Comparison of ENCODE assay signal across 8 mouse cellular contexts in genomic region chr7:144798471-144798870, GRCm38 (mm10). TPM values are rescaled to one million over a fixed set of nuclear protein-coding genes. Genes with fewer than 3 reads are reported as not detected.
DNase-seq lines count a peak whose midpoint lies in the region; ATAC-seq and TF ChIP-seq lines count a peak whose summit lies in the region.

No protein-coding gene starts in this region.

- no peaks in the 10 kb centered on the region for H3K36me3 ChIP-seq in intestine, postnatal 0 days (ENCODE audit: control insufficient read depth, insufficient read depth)
- no peaks in the 10 kb centered on the region for H3K36me3 ChIP-seq in intestine, embryonic 15.5 days
- no peaks in the 10 kb centered on the region for H3K36me3 ChIP-seq in forebrain, embryonic 13.5 days (ENCODE audit: poor library complexity, severe bottlenecking)
- no peaks in the 10 kb centered on the region for H3K36me3 ChIP-seq in neural tube, embryonic 12.5 days

- H3K4me3 ChIP-seq in intestine, postnatal 0 days (ENCODE audit: low read depth, low read length), result no peak overlapping the region
- H3K4me3 ChIP-seq in intestine, embryonic 15.5 days (replicated peaks), result no peak overlapping the region
- no peak overlapping the region for H3K4me3 ChIP-seq in forebrain, embryonic 13.5 days
- no peak overlapping the region for H3K4me3 ChIP-seq in neural tube, embryonic 12.5 days

- no peak for ATAC-seq in intestine, postnatal 0 days
- ATAC-seq in intestine, embryonic 15.5 days, result no peak
- 0 out of 2 replicates have a peak, but pooled peaks have one; percentile 41 for ATAC-seq in forebrain, embryonic 13.5 days
- peak; percentile 62; the same call in 1 of the 2 replicates for ATAC-seq in neural tube, embryonic 12.5 days (ENCODE audit: low FRiP score, low read depth)

- no peak overlapping the region for H3K4me2 ChIP-seq in intestine, postnatal 0 days (replicated peaks; ENCODE audit: low read depth)
- H3K4me2 ChIP-seq in intestine, embryonic 15.5 days (replicated peaks), result no peak overlapping the region
- H3K4me2 ChIP-seq in forebrain, embryonic 13.5 days, result no peak overlapping the region
- H3K4me2 ChIP-seq in neural tube, embryonic 12.5 days (replicated peaks), result no peak overlapping the region

- H3K9me3 ChIP-seq in intestine, postnatal 0 days (ENCODE audit: control insufficient read depth), result no peaks in the 10 kb centered on the region
- no peaks in the 10 kb centered on the region for H3K9me3 ChIP-seq in intestine, embryonic 15.5 days
- H3K9me3 ChIP-seq in forebrain, embryonic 13.5 days (replicated peaks), result no peaks in the 10 kb centered on the region
- H3K9me3 ChIP-seq in neural tube, embryonic 12.5 days, result no peaks in the 10 kb centered on the region

- H3K4me1 ChIP-seq in intestine, postnatal 0 days (replicated peaks; ENCODE audit: control insufficient read depth, insufficient read depth, low read length), result peaks cover 6% of the 10 kb centered on the region
- H3K4me1 ChIP-seq in intestine, embryonic 15.5 days (replicated peaks), result peaks cover 10% of the 10 kb centered on the region
- no peaks in the 10 kb centered on the region for H3K4me1 ChIP-seq in forebrain, embryonic 13.5 days
- H3K4me1 ChIP-seq in neural tube, embryonic 12.5 days, result 0 out of 2 replicates have a peak, but pooled peaks cover 8% of the 10 kb centered on the region

- H3K27ac ChIP-seq in intestine, postnatal 0 days (ENCODE audit: low read depth, low read length), result no peak overlapping the region
- H3K27ac ChIP-seq in intestine, embryonic 15.5 days, result no peak overlapping the region
- H3K27ac ChIP-seq in forebrain, embryonic 13.5 days, result no peak overlapping the region
- H3K27ac ChIP-seq in neural tube, embryonic 12.5 days, result no peak overlapping the region

- WGBS in intestine, postnatal 0 days, result 68% methylated on average over 1 of the region's 1 CpGs
- WGBS in intestine, embryonic 15.5 days, result 55% methylated on average over 1 of the region's 1 CpGs
- 62% methylated on average over 1 of the region's 1 CpGs for WGBS in forebrain, embryonic 13.5 days
- WGBS in neural tube, embryonic 12.5 days, result 52% methylated on average over 1 of the region's 1 CpGs

- no peaks in the 10 kb centered on the region; the same call in 1 of the 2 replicates for H3K27me3 ChIP-seq in intestine, postnatal 0 days (replicated peaks; ENCODE audit: control insufficient read depth, insufficient read depth, low read length)
- H3K27me3 ChIP-seq in intestine, embryonic 15.5 days (replicated peaks), result no peaks in the 10 kb centered on the region
- H3K27me3 ChIP-seq in forebrain, embryonic 13.5 days, result peaks cover 39% of the 10 kb centered on the region
- H3K27me3 ChIP-seq in neural tube, embryonic 12.5 days (replicated peaks), result no peaks in the 10 kb centered on the region

- no peak overlapping the region for H3K9ac ChIP-seq in intestine, postnatal 0 days (ENCODE audit: low read depth, low read length)
- H3K9ac ChIP-seq in intestine, embryonic 15.5 days, result no peak overlapping the region
- H3K9ac ChIP-seq in forebrain, embryonic 13.5 days, result no peak overlapping the region
- H3K9ac ChIP-seq in neural tube, embryonic 12.5 days, result no peak overlapping the region

- peak; percentile 44 for DNase-seq in Muller cell, postnatal 12 days (ENCODE audit: inconsistent ontology term)
- peak; percentile 46 to 51 for DNase-seq in layer of hippocampus, postnatal 10 days (ENCODE audit: low spot score in 2 of 2)
- no peak for DNase-seq in spleen, postnatal 14 days (ENCODE audit: low spot score in 2 of 2)
- DNase-seq in gastrocnemius, adult 8-10 months (ENCODE audit: low spot score in 2 of 2), result no peak

- TF ChIP-seq CTCF in intestine, postnatal 0 days (IDR thresholded peaks at IDR 0.05; ENCODE audit: low read depth), result peak; percentile 77

RNA-seq across cellular contexts. Expression of gene Fgf3, which starts 39.4 kb away (rescaled TPM):
- polyA plus RNA-seq in intestine, postnatal 0 days (2015; fragmentation: Nextera tagmentation; extraction: Ambion mirVana), result not detected in 2 replicates
- not detected in 2 replicates for polyA plus RNA-seq in intestine, embryonic 15.5 days (2015; fragmentation: Nextera tagmentation; extraction: Ambion mirVana)
- polyA plus RNA-seq in forebrain, embryonic 13.5 days (2015; fragmentation: Nextera tagmentation; extraction: Ambion mirVana), result 2.0 and 2.3 TPM in 2 replicates
- total RNA-seq in layer of hippocampus, postnatal 10 days (2021), result not detected
- polyA plus RNA-seq in neural tube, embryonic 12.5 days (2016; fragmentation: Nextera tagmentation; extraction: Ambion mirVana), result 0.80 and 1.1 TPM in 2 replicates
- total RNA-seq in gastrocnemius, adult 8-10 months (2022), result not detected

RNA-seq across cellular contexts. Expression of gene Ano1, which starts 46.7 kb away (rescaled TPM):
- polyA plus RNA-seq in intestine, postnatal 0 days (2015; fragmentation: Nextera tagmentation; extraction: Ambion mirVana), result 9.0 and 9.3 TPM in 2 replicates
- polyA plus RNA-seq in intestine, embryonic 15.5 days (2015; fragmentation: Nextera tagmentation; extraction: Ambion mirVana), result 23.6 and 27.8 TPM in 2 replicates
- 12.3 and 14.3 TPM in 2 replicates for polyA plus RNA-seq in forebrain, embryonic 13.5 days (2015; fragmentation: Nextera tagmentation; extraction: Ambion mirVana)
- total RNA-seq in layer of hippocampus, postnatal 10 days (2021), result 1 to 10 TPM; 3.6 to 5.0 TPM
- polyA plus RNA-seq in neural tube, embryonic 12.5 days (2016; fragmentation: Nextera tagmentation; extraction: Ambion mirVana), result 3.1 and 3.3 TPM in 2 replicates
- total RNA-seq in gastrocnemius, adult 8-10 months (2022), result 1 to 10 TPM; 1.1 to 2.7 (median 1.9) TPM

RNA-seq across cellular contexts. Expression of gene Fgf4, which starts 48.7 kb away (rescaled TPM):
- not detected in 2 replicates for polyA plus RNA-seq in intestine, postnatal 0 days (2015; fragmentation: Nextera tagmentation; extraction: Ambion mirVana)
- not detected in 2 replicates for polyA plus RNA-seq in intestine, embryonic 15.5 days (2015; fragmentation: Nextera tagmentation; extraction: Ambion mirVana)
- polyA plus RNA-seq in forebrain, embryonic 13.5 days (2015; fragmentation: Nextera tagmentation; extraction: Ambion mirVana), result not detected in 2 replicates
- total RNA-seq in layer of hippocampus, postnatal 10 days (2021), result not detected
- 0.34 and 0.37 TPM in 2 replicates for polyA plus RNA-seq in neural tube, embryonic 12.5 days (2016; fragmentation: Nextera tagmentation; extraction: Ambion mirVana)
- total RNA-seq in gastrocnemius, adult 8-10 months (2022), result not detected

Comparison
In these comparisons a context has a peak if more than half of its experiments do, and no peak if none do; other contexts are left out.
1. ATAC-seq: peak in forebrain, embryonic 13.5 days (single experiment) and neural tube, embryonic 12.5 days (single experiment); none in intestine, postnatal 0 days (single experiment) and intestine, embryonic 15.5 days (single experiment).
2. DNase-seq: peak in Muller cell, postnatal 12 days (single experiment) and layer of hippocampus, postnatal 10 days (2 of 2); none in spleen, postnatal 14 days (0 of 2) and gastrocnemius, adult 8-10 months (0 of 2).